Mouse (Mus musculus): ENCODE data around the gene Foxp4.

DNA sequence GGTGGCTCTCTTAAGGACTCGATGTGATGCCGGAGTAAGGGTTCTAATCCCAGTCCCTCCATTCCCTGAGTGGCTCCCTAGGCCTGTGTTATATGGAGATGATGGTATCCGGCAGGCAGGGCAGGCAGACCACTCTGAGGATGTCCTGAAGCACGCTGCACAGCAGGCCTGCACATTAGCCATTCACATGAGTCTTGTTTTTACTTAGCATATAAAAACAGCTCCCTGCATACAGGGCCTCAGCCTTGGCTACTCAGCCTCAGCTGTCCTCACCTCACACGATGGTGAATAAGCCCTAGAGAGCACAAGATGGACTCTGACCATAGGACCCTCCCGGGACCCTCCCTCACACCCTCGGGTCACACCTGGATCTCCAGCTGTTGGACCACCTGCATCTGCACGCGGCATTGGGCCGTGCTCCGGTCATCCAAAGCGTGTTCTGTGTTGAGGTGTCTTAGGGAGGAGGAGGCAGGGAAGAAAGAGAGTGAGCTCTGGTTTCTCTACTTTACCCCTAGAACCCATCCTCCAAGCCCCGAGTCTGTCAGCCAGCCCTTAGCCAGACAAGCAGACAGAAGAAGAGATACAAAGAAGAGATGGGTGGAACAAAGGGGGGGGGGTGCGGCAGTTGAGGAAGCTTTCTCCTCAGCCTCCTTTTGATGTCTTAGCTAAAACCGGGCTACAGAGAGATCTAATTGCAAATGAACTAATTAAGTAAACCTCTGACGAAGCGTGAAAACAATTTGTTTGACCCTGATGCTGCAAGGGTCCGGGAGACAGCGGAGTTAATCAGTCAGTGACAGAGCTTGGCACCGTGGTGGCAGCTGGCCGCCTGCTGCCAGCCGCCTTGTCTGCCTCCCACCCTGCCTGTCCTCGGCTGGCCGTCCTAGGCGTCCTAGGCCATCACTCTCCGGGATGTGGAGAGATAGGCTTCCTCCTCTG lies 47.4 kb downstream of the Foxp4 start:
- TF ChIP-seq CTCF (IDR thresholded peaks at IDR 0.05; ENCODE audit: low read depth, low read length): no peak
- no peak for TF ChIP-seq GATA1 (IDR thresholded peaks at IDR 0.05; ENCODE audit: borderline replicate concordance, low read length)
- TF ChIP-seq TAL1 (conservative IDR thresholded peaks at IDR 0.05; ENCODE audit: low read depth, low read length): no peak
- no peak for TF ChIP-seq POLR2AphosphoS5 (IDR thresholded peaks at IDR 0.05; ENCODE audit: insufficient replicate concordance, low read depth, low read length)
- no peak for TF ChIP-seq GATA2 (IDR thresholded peaks at IDR 0.05; ENCODE audit: borderline replicate concordance, low read depth, low read length)
